In the genomic region with DNA sequence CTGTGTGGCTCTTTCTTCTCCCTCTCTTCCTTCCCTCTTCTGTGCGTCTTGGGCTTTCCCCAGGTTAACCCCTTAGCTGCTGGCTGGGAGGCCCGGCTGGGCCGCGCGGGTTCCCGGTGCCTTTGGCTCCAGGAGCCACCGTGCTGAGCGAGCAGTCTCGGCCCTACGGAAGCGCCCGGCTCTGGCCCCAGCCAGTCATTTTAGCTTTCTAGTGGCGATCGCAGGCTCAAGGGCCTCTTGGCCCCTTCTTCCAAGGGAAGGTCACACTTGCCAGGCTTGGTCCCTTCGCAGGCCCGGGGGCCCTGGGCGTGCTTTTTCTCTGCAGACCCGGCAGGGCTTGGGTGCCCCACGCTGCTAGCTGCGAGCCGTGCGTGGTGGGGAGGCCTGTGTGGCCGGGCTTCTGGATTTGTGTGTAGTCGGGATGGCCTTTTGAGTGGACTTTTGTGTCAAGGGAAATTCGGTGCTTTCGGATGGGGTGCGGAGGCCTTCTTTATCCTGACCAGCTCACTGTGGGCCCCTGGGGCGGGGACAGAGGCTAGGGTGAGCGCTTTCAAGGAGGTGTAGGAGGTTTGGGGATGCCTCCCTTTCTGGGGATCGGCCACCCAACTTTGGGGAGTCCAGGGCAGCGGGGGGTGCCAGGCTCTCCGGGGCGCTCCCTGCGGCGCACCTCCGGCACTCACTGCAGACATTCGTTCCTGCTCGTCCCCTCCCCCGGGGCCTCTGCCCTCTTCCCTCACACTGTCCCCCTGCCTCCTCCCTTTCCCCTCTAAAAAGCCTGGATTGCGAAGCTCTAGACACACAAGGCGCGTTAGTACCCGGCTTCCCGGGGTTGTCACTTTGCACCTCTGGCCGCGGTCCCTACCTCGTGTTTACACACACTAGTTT, we compare ENCODE assay signal across 8 mouse cellular contexts. TPM values are rescaled to one million over a fixed set of nuclear protein-coding genes. Genes with fewer than 3 reads are reported as not detected.
DNase-seq lines count a peak whose midpoint lies in the region; ATAC-seq and TF ChIP-seq lines count a peak whose summit lies in the region.

No protein-coding gene starts in this region.

- peak; percentile 10 for DNase-seq in cerebellum, adult 9-11 months
- DNase-seq in cerebellum, adult 9-10 months = no peak
- DNase-seq in heart, adult 18-20 months = peak; percentile 79 to 84
- peak; percentile 78 for DNase-seq in kidney, adult 18-20 months
- peak; percentile 17 for DNase-seq in liver, embryonic 13.5 days
- peak; percentile 86 for DNase-seq in neural tube, embryonic 10.5 days (ENCODE audit: extremely low spot score, low spot score)
- peak; percentile 44 for DNase-seq in thymus, adult 2 months

- H3K9ac ChIP-seq in liver, embryonic 13.5 days = peak overlapping the region; percentile 75

- H3K27ac ChIP-seq in cortical plate, adult 2 months (ENCODE audit: insufficient read depth, low read length) = peak overlapping the region; percentile 8; the same call in 1 of the 2 replicates
- H3K27ac ChIP-seq in liver, embryonic 13.5 days = peak overlapping the region; percentile 84
- no peak overlapping the region for H3K27ac ChIP-seq in thymus, adult 2 months (ENCODE audit: control insufficient read depth, insufficient read depth, low read length)

- peak overlapping the region; percentile 31 for H3K4me3 ChIP-seq in cortical plate, adult 2 months (ENCODE audit: insufficient read depth, low read length)
- H3K4me3 ChIP-seq in liver, embryonic 13.5 days (replicated peaks) = peak overlapping the region; percentile 65
- peak overlapping the region; percentile 62 for H3K4me3 ChIP-seq in thymus, adult 2 months (ENCODE audit: control insufficient read depth, insufficient read depth, low read length)

- peaks cover 91% of the 10 kb centered on the region for H3K27me3 ChIP-seq in liver, embryonic 13.5 days
- H3K27me3 ChIP-seq in thymus, adult 2 months (ENCODE audit: control insufficient read depth, insufficient read depth, low read length) = no peaks in the 10 kb centered on the region; the same call in 1 of the 2 replicates

- no peak for TF ChIP-seq CTCF in cortical plate, adult 2 months (IDR thresholded peaks at IDR 0.05; ENCODE audit: extremely low read depth, insufficient read depth, low read length)
- TF ChIP-seq CTCF in thymus, adult 2 months (IDR thresholded peaks at IDR 0.05; ENCODE audit: borderline replicate concordance, control insufficient read depth, extremely low read depth, insufficient read depth, low read length, poor library complexity) = no peak

- no peaks in the 10 kb centered on the region for H3K9me3 ChIP-seq in liver, embryonic 13.5 days (replicated peaks)

- under 1% methylated on average over 47 of the region's 47 CpGs for WGBS in liver, embryonic 13.5 days (ENCODE audit: insufficient replicate concordance)
- 2% methylated on average over 47 of the region's 47 CpGs for WGBS in thymus, adult 2 months

- H3K4me1 ChIP-seq in cortical plate, adult 2 months (ENCODE audit: control insufficient read depth, insufficient read depth, low read length) = no peaks in the 10 kb centered on the region
- peaks cover 59% of the 10 kb centered on the region for H3K4me1 ChIP-seq in liver, embryonic 13.5 days (replicated peaks)
- peaks cover 18% of the 10 kb centered on the region for H3K4me1 ChIP-seq in thymus, adult 2 months (replicated peaks; ENCODE audit: control insufficient read depth, insufficient read depth, low read length)

- ATAC-seq in liver, embryonic 13.5 days (ENCODE audit: low read depth) = peak; percentile 19; the same call in 1 of the 2 replicates

- H3K36me3 ChIP-seq in liver, embryonic 13.5 days = no peaks in the 10 kb centered on the region
- H3K36me3 ChIP-seq in thymus, adult 2 months (ENCODE audit: control insufficient read depth, insufficient read depth, low read length) = no peaks in the 10 kb centered on the region

- H3K4me2 ChIP-seq in liver, embryonic 13.5 days = peak overlapping the region; percentile 72

- no peak for TF ChIP-seq POLR2A in cortical plate, adult 2 months (IDR thresholded peaks at IDR 0.05; ENCODE audit: extremely low read depth, insufficient read depth, low read length)
- TF ChIP-seq POLR2A in thymus, adult 2 months (IDR thresholded peaks at IDR 0.05; ENCODE audit: control insufficient read depth, extremely low read depth, insufficient read depth, low read length, poor library complexity) = no peak

RNA-seq across cellular contexts. Expression of a gene that starts 2.2 kb away (rescaled TPM):
- polyA plus RNA-seq in cortical plate, adult 2 months (2012; rRNA removed) = 5.7 and 6.0 TPM in 2 replicates
- total RNA-seq in heart, adult 18-20 months (2021) = 10 to 100 TPM; 11.9 to 13.2 TPM
- 17.8 and 23.4 TPM in 2 replicates for polyA plus RNA-seq in liver, embryonic 13.5 days (2015; fragmentation: Nextera tagmentation; extraction: Ambion mirVana)
- polyA plus RNA-seq in thymus, adult 2 months (2012; rRNA removed) = 7.6 and 10.2 TPM in 2 replicates
